Mouse (Mus musculus) left cerebral cortex, postnatal 4 days (tissue): Measurements from ENCODE around the gene Hdac11. TPM values are rescaled to one million over a fixed set of nuclear protein-coding genes. Genes with fewer than 3 reads are reported as not detected.

Experiments used
- total RNA-seq, 2 experiments: library from RNA; stranded (reverse); gene quantifications; 2 replicates each; pipeline ENCODE4 v1.2.3; 2021

Hdac11 gene
- total RNA-seq, 2 experiments from 2014 or later = 67.9 to 78.2 TPM

Other genes with a start within 250 kb of the Hdac11 start
- gene Iqsec1, start 168.0 kb upstream of the Hdac11 start, total RNA-seq = 100 to 1,000 TPM; 137 to 174 TPM
- 10 to 100 TPM; 43.6 to 49.4 TPM for gene Nup210, start 39.8 kb upstream of the Hdac11 start, total RNA-seq
- 10 to 100 TPM; 15.3 to 17.5 TPM for gene Fbln2, start 55.8 kb downstream of the Hdac11 start, total RNA-seq